Mouse (Mus musculus): ENCODE data around the gene Ugt1a1. TPM values are rescaled to one million over a fixed set of nuclear protein-coding genes. Genes with fewer than 3 reads are reported as not detected.

Ugt1a1 gene
- polyA plus RNA-seq, 1 experiment: not detected

DNA sequence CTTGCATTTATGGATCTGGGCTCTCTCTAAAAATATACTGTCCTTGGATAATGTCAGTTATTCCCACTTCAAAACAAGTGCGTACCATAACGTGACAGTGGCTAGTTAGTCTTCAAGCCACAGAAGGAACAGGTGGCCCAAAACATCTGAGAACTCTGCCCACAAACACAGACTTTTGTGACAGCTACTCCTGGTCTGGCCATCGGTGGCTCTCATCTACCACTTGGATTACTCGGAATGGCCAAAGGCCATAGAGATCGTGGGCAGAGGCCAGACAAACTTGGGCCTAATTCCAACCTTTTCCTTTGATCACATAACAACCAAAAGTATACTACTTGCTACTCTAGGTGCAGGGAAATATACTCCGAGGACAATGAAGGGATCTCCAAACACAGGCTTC, 56.3 kb downstream of the Ugt1a1 start:
- H3K9me3 ChIP-seq (replicated peaks; ENCODE audit: control insufficient read depth, insufficient read depth, low read length, poor library complexity, severe bottlenecking): peaks cover 7% of the 10 kb centered on the region; the same call in 1 of the 2 replicates
- H3K9ac ChIP-seq (ENCODE audit: low read depth, poor library complexity, severe bottlenecking): no peak overlapping the region
- no peaks in the 10 kb centered on the region for H3K4me1 ChIP-seq (ENCODE audit: control insufficient read depth, insufficient read depth, low read length)
- H3K27ac ChIP-seq (ENCODE audit: insufficient read depth, low read length): no peak overlapping the region
- TF ChIP-seq CTCF (IDR thresholded peaks at IDR 0.05; ENCODE audit: low read depth, low read length) (no peak), EP300 (IDR thresholded peaks at IDR 0.05; ENCODE audit: insufficient read depth, low read depth, low read length) (no peak), POLR2A (IDR thresholded peaks at IDR 0.05; ENCODE audit: insufficient read depth, low read length) (no peak)
- no peaks in the 10 kb centered on the region for H3K27me3 ChIP-seq (ENCODE audit: control insufficient read depth, insufficient read depth, low read length, poor library complexity, severe bottlenecking)
- no peak overlapping the region for H3K4me3 ChIP-seq (ENCODE audit: low read depth, low read length)
- peaks cover 84% of the 10 kb centered on the region for H3K36me3 ChIP-seq (ENCODE audit: control insufficient read depth, insufficient read depth, low read length, poor library complexity, severe bottlenecking)

Other genes starting within 250 kb of the Ugt1a1 start
- gene Usp40, start 203.4 kb upstream of the Ugt1a1 start, polyA plus RNA-seq (2011; ENCODE audit: insufficient read depth, insufficient read length, low read depth, missing spikeins): 18.2 and 19.6 TPM in 2 replicates
- gene Ugt1a10, start 156.6 kb upstream of the Ugt1a1 start, polyA plus RNA-seq (2011; ENCODE audit: insufficient read depth, insufficient read length, low read depth, missing spikeins): not detected in 2 replicates
- gene Ugt1a9, start 141.2 kb upstream of the Ugt1a1 start, polyA plus RNA-seq (2011; ENCODE audit: insufficient read depth, insufficient read length, low read depth, missing spikeins): not detected in 2 replicates
- gene Ugt1a8, start 124.1 kb upstream of the Ugt1a1 start, polyA plus RNA-seq (2011; ENCODE audit: insufficient read depth, insufficient read length, low read depth, missing spikeins): not detected in 2 replicates
- gene Ugt1a7c, start 116.9 kb upstream of the Ugt1a1 start, polyA plus RNA-seq (2011; ENCODE audit: insufficient read depth, insufficient read length, low read depth, missing spikeins): 0.41 TPM in 1 of 2 replicates, not detected in the other
- not detected in 2 replicates for gene Ugt1a6b, start 108.7 kb upstream of the Ugt1a1 start, polyA plus RNA-seq (2011; ENCODE audit: insufficient read depth, insufficient read length, low read depth, missing spikeins)
- not detected in 2 replicates for gene Ugt1a6a, start 77.2 kb upstream of the Ugt1a1 start, polyA plus RNA-seq (2011; ENCODE audit: insufficient read depth, insufficient read length, low read depth, missing spikeins)
- not detected in 2 replicates for gene Ugt1a5, start 45.9 kb upstream of the Ugt1a1 start, polyA plus RNA-seq (2011; ENCODE audit: insufficient read depth, insufficient read length, low read depth, missing spikeins)
- gene Ugt1a2, start 11.4 kb upstream of the Ugt1a1 start, polyA plus RNA-seq (2011; ENCODE audit: insufficient read depth, insufficient read length, low read depth, missing spikeins): not detected in 2 replicates
- gene Dnajb3, start 6.2 kb upstream of the Ugt1a1 start, polyA plus RNA-seq (2011; ENCODE audit: insufficient read depth, insufficient read length, low read depth, missing spikeins): 0.85 and 1.2 TPM in 2 replicates
- not detected in 2 replicates for gene Mroh2a, start 15.0 kb downstream of the Ugt1a1 start, polyA plus RNA-seq (2011; ENCODE audit: insufficient read depth, insufficient read length, low read depth, missing spikeins)
- gene Hjurp, start 65.7 kb downstream of the Ugt1a1 start, polyA plus RNA-seq (2011; ENCODE audit: insufficient read depth, insufficient read length, low read depth, missing spikeins): 217 and 219 TPM in 2 replicates
- gene Trpm8, start 65.7 kb downstream of the Ugt1a1 start, polyA plus RNA-seq (2011; ENCODE audit: insufficient read depth, insufficient read length, low read depth, missing spikeins): not detected in 2 replicates
- gene Spp2, start 195.0 kb downstream of the Ugt1a1 start, polyA plus RNA-seq (2011; ENCODE audit: insufficient read depth, insufficient read length, low read depth, missing spikeins): not detected in 2 replicates

Data from ES-Bruce4 (cell line).